Mouse (Mus musculus): ENCODE data around the gene Elovl5.

Elovl5 gene

GRCm38 (mm10) chr9:77928769-77929168 is 11.6 kb downstream of the Elovl5 start:
- DNase-seq (ENCODE audit: low spot score in 2 of 2) = no peak

DNA sequence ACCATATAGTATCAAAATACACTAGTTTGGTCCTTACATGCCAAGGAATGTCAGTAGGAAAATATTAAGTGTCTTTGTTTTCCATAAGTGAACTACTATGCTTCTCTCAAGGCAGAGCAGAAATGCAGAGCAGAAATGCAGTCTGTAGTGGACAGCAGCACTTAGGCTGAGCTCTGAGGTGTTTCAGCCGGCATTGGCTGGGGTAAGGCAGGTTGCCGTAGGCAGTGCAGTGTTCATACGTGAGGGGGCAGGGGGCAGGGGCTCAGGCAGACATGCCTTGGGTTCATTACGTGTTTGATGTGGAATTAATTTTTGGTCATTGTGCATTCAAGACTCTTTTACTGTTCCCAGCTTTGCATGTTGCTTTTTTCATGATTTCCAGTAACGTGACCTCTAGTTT is 12.1 kb downstream of the Elovl5 start:
- no peak for DNase-seq (ENCODE audit: low spot score in 2 of 2)

GRCm38 (mm10) chr9:77930036-77930859 is 13.1 kb downstream of the Elovl5 start:
- no peak for DNase-seq (ENCODE audit: low spot score in 2 of 2)

DNA sequence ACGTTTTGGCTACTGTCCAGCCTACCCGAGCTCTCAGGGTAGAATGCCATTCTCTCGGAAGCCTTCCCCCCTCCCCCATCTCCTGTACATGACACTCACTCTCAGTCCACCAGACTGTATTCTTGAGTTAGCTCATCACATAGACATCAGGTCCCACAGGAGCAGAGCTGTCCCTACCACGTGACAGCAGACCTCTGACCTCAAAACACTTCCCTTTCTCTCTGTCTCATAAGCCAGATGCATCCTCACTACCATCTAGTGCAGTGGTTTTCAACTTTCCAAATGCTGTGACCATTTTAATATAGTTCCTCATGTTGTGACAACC is 13.7 kb downstream of the Elovl5 start:
- no peak for DNase-seq (ENCODE audit: low spot score in 2 of 2)

- DNase-seq (ENCODE audit: low spot score in 2 of 2) = no peak
Measured at GRCm38 (mm10) chr9:77931740-77932139, 14.6 kb downstream of the Elovl5 start.

DNA sequence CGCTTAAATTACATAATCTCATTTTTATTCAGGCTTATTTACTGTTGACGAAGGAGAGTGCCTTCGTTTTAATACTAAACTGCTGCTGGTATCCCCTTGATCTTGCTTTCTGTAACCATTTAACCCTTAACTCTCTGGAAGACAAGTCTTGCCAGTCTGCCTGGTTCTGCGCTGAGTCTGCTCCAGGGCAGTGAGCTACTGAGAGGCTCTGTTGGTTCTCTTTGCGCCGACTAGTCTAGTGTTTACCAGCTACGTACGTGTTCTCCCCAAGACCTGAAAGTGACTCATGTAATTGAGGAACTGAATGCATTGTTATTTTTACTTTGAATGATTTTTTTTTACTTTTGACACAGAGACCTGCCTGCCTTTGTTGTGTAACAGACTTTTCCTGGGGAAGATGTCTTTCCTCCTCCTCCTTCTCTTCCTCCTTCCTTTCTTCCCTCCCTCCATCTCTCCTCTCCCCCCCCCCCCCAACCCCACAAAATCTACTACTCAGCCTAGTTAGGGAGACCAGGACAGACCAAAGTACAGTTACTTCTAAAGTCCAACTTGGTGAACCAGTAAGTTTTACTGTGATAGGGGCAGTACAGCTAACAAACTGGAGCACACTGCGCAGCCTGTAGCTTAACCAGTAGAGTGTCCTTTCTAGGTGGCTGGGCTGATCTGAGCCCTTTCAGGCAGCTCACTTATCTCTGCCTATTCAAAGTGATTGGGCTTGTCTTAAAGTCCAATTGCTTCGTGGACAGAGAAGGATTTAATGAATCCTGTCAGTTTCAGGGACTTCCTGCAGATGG is 18.9 kb downstream of the Elovl5 start:
- no peak for DNase-seq (ENCODE audit: low spot score in 2 of 2)

- DNase-seq (ENCODE audit: low spot score in 2 of 2) = no peak
Measured at GRCm38 (mm10) chr9:77937875-77938274, 20.7 kb downstream of the Elovl5 start.

DNA sequence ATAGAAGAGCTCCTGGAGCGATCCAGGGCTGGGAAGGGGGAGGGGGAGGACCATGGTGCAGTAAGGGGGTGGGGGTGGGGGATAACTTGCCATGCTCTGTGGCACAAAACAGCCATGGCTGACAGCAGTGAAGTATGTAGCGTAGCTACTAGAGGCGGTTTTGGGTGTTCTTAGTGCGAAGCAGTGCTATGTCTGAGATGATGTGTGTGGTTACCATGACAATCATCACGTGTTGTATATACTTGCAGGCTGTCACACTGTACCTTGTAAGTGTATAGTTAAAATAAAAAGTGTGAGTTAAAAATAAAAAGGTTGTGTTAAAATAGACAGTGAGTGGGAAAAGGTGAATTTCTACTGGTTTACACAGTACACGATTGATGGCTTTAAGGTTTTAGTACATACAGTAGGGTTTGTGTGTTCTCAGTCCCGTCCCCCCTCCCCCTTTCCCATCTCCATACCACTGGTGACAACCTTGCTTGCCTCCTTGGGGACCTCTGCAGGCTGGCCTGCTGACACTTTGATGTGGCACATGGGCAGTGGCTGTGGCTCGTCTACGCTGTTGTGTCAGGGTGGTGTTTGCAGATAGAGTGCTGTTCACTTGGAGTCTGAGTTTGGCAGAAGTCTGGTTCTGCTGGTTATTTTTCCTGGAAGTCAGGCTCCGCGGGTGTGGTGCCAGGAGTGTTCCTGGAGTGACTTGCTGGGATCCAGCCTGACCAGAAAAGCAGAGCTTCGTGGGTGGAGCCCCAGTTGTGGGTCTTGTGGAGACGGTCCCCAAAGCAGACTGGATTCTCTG is 21.8 kb downstream of the Elovl5 start:
- no peak for DNase-seq (ENCODE audit: low spot score in 2 of 2)

DNA sequence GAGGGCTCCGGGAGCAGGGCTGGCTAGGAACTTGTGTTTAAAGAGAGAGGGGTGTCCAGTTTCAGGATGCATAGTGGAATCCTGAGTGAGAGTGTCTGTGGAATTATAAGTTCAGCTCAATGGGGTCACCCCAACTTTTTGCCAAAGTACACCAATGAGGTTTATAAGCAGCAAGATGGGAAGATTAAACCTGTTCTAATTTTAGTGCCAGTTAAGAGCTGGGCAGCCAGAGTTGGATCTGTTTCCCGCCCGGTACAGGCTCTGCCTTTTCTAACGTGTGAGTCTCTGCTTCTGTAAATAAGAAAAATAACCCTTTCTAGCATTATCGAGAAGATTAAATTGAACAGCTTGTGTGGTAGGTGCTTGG is 22.4 kb downstream of the Elovl5 start:
- DNase-seq (ENCODE audit: low spot score in 2 of 2) = no peak

DNA sequence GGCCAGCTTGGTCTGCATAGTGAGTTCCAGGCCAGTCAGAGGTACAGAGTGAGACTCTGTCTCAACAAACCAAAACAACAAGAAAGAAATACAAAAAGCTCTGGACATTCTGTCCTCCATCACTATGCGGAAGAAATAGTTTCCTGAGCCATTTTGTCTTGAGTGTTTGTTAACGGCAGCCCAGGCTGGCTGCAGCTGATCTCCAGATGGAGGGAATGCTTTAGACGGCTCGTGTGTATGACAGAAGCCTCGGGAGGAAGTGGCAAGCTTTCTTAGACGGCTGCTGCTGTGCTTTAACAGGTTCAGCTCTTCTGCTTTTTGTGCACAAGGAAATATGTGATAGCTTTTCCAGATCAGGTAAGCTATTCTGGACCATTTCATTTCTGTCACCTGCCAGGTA is 23.9 kb downstream of the Elovl5 start:
- no peak for DNase-seq (ENCODE audit: low spot score in 2 of 2)

GRCm38 (mm10) chr9:77941836-77942235 is 24.7 kb downstream of the Elovl5 start:
- DNase-seq (ENCODE audit: low spot score in 2 of 2) = no peak

DNA sequence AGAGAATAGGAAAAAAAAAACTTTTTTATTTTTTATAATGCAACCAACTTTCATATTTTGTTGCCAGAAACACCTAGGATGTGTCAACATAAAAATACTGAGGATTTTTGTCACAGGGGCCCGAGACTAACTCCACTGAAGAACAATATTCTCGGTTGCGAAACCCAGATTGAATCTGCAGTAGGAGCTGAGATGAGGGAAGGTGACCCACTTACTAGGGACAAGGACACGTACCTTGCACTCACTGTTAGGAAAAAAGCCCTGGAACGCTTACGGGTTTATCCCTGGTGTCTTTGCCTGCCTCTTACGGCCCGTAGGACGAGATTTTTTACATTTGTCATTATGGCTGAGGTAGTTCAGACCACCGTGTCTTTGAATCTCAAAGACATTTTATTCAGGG is 25.2 kb downstream of the Elovl5 start:
- DNase-seq (ENCODE audit: low spot score in 2 of 2) = no peak

DNA sequence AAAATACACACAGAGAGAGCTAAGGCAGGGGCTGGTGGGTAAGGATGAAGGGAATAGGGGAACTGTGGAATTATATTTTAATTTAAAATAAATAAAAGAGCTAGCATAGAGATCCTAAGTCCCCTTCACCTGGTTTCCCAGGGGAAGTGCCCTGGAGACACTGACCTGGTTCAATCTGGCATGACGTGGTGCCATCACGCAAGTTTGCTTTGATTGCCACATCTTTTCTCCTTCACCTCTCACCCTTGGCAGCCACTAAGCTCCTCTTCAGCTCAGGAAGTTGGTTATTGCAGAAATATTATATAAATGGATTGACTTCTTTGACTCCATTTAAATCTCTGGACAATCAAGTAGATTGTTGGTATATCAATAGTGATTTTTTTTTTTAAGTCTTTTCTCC is 26.2 kb downstream of the Elovl5 start:
- DNase-seq (ENCODE audit: low spot score in 2 of 2) = no peak

GRCm38 (mm10) chr9:77944195-77944594 is 27.0 kb downstream of the Elovl5 start:
- no peak for DNase-seq (ENCODE audit: low spot score in 2 of 2)

GRCm38 (mm10) chr9:77945792-77946666 is 28.9 kb downstream of the Elovl5 start:
- DNase-seq (ENCODE audit: low spot score in 2 of 2) = no peak

GRCm38 (mm10) chr9:77948214-77948613 is 31.1 kb downstream of the Elovl5 start:
- no peak for DNase-seq (ENCODE audit: low spot score in 2 of 2)

- no peak for DNase-seq (ENCODE audit: low spot score in 2 of 2)
Measured at GRCm38 (mm10) chr9:77949753-77950268, 32.6 kb downstream of the Elovl5 start.

DNA sequence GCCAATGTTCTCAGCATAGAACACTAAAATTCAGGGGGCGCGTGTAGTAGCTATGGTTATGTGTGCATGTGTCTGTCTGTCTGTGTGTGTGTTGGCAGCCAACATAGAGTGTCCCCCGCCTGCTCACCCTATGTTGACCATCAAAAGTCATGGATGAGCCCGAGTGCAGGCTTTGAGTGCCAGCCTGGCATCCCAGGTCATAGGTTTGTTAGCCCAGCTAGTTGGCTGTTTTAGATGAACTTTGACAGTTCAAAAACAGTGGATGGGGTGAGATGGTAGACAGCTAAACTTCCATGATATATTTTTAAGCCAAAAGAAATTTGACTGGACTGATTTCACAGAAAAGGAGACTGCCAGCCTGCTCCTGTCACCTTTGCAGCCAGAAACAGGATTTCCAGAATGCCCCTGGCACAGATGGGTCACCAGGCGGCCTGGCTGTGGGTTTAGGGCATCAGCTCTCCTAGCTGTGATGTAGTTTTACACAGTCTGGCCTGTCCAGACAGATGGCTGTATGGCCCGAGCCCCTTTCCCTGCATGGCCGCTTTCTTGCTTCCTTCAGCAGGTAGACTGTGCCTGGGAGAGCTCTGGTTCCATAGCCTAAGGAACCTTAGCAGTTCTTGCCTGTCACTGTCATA is 33.8 kb downstream of the Elovl5 start:
- no peak for DNase-seq (ENCODE audit: low spot score in 2 of 2)

GRCm38 (mm10) chr9:77951971-77952370 is 34.8 kb downstream of the Elovl5 start:
- DNase-seq (ENCODE audit: low spot score in 2 of 2) = no peak

- no peak for DNase-seq (ENCODE audit: low spot score in 2 of 2)
Measured at GRCm38 (mm10) chr9:77953053-77953452, 35.9 kb downstream of the Elovl5 start.

DNA sequence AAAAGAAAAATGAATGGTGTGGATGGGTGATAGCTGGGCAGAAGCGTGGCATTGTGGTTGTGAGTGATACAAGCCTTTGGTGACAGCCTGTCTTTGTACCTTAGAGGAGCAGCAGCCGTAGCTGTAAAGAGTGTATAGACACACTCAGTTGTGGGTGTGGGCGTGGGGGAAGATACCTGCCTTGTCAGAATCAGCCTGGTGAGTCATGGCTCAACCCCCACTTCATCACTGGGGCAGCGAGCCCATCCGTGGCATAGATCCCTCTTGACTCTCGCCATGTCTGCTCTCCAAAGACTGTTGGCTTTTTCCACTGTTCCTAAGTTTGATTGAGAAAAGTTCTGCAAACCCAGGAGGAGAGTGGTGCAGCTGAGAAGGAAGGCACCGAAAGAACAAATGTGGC is 37.3 kb downstream of the Elovl5 start:
- no peak for DNase-seq (ENCODE audit: low spot score in 2 of 2)

Measured in urinary bladder, postnatal 4 days (tissue).